Mouse (Mus musculus) granulocyte monocyte progenitor cell, adult 5-6 weeks (primary cell): ENCODE results near the gene Rpl3. TPM values are rescaled to one million over a fixed set of nuclear protein-coding genes. Genes with fewer than 3 reads are reported as not detected.
A peak's percentile ranks its signal among the peaks of the same experiment; 100 is the strongest.

Source experiments
- ATAC-seq: replicated peaks from 2 replicates; pipeline ENCODE4 v1.8.0; 2016; ENCODE audit warnings: mild to moderate bottlenecking, moderate TSS enrichment, inconsistent platforms; ENCODE audit not compliant: poor library complexity, severe bottlenecking
- total RNA-seq, 2 experiments: library from RNA; stranded (forward) in 1 of 2; stranded (reverse) in 1 of 2; fragments of 200-712, 200-1000 nt in 1 of 2; fragments of >200 nt in 1 of 2; fragmentation: Nextera tagmentation in 1 of 2; gene quantifications; 2 replicates each; pipeline ENCODE4 v1.2.3; 2014 to 2017

The Rpl3 gene
- total RNA-seq, 2 experiments from 2014 or later: 2,307 to 3,100 TPM

DNA sequence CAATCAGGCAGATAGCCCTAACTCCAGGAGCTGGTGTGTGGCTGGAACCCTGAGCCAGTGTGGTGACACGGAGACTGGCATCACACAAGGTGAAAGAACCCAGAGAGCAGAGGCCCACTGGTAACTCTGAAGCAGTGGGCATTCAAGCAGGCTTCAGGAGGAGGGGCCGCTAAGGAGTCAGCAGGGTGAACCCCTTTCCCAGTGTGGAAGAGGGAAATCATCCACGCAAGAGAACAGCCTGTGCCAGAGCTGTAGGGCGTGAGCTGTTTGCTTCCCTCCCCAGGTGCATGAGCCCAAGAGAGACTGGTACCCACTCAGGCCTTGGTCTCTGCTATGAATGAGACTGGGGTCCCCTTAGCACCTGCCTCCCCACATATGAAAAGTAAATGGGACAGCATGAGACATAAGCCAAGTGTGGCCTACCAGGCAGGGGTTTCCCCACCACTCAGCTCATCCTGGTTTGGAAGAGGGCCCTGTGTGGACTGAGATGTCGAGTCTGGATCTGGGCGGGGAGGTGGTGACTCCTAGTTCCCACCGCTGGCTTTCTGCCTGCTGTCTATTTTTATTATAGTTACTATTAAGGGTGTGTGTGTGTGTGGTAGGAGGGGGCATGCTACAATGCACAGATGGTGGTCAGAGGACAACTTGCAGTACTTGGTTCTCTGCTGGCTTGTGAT lies 19.0 kb downstream of the Rpl3 start:
- no peak for ATAC-seq

DNA sequence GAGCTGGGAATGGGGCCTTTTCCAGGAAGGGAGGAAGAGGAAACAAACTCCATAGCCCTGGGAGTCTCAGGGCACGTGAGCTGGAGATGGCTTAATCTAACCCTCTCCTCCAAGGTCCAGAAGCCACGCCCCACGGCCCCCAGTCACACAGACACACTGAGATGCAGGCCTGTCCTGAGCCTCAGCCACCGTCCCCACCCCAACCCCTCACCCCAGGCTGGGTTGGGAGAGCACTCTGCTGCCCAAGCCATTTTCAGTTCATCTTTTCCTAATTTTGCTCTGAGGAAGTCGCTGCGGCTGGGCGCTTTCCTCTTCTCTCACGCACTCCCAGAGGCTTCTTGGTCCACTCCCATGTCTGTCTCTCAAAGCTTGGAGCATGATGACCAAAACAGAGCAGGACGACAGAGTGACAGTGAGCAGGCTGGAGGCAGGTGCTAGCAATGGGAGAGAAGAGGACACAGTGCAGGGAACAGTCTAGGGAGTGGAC lies 19.7 kb downstream of the Rpl3 start:
- peak; percentile 60 for ATAC-seq

DNA sequence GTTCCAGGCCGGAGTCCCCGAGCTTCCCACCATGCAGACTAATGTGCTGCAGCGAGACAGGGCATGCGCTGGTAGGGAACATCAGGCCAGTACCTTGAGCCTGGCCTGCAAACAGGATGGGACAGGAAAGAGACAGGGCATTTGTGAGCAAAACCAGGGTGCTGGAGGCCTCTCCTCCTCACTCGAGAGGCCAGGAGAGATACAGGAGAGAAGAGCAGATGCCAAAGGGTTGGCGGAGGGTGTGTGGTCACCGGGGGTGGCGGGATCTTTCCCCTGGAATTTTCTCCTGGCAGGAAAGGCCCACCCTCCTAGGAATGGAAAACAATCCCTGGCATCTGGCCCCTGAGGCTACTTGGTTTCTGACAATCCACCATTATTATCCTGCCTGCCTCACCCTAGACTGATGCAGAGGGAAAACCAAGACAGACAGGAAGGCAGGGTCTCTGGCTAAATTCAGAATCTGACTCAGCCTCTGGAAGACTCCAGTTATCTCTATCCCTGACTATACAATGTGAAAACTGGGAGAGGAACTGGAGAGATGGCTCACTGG lies 21.5 kb downstream of the Rpl3 start:
- ATAC-seq: no peak

DNA sequence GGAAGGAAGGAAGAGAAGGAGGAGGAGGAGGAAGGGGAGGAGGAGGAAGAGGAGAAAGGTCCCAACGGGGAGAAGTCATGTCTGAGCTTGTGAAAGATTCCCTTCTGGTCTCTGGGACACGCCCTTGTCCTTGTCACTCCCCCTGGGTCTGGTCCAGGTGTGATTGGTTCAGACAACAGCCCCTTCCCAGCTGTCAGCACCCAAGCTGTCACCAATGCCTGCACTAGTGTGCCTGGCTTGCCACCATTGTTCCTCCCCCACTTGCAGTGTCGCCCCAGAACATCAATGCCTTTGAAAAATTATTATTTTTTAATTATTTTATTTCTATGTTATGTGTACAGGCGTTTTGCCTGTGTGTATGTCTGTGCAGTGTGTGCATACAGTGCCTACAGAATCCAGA lies 22.5 kb downstream of the Rpl3 start:
- ATAC-seq: no peak

DNA sequence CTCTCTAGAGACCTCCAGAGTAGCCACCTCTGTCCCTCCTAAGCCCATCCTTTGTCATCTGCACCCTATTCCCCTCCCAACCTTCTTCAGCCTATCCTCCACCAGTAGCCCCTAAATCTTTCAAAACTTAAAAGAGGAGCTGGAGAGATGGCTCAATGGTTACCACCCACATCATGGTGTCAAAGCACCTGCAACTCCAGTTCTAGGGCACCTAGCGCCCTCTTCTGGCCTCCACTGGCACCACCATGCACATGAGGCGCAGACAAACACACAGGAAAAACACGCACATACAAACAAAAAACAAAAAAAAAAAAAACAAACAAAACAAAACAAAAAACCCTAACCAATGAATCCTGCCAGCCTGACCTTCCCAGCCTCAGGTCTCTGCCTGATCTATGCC lies 25.1 kb downstream of the Rpl3 start:
- no peak for ATAC-seq

DNA sequence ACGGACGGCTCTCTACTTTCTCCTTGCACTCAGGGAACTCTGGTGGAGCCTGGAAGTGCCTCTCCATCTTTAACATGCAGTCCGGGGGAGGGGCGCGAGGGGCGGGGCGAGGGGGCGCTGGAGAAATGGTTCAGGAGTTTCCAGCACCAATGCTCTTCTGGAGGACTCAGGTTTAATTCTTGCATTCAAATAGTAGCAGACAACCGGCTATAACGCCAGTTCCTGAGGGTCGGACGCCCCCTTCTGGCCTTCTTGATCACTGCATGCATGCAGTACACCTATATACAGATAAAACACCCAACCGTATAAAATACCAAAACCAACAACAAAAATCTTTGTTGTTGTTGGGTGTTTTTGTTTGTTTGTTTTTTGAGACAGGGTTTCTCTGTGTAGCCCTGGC lies 26.3 kb downstream of the Rpl3 start:
- ATAC-seq: no peak

DNA sequence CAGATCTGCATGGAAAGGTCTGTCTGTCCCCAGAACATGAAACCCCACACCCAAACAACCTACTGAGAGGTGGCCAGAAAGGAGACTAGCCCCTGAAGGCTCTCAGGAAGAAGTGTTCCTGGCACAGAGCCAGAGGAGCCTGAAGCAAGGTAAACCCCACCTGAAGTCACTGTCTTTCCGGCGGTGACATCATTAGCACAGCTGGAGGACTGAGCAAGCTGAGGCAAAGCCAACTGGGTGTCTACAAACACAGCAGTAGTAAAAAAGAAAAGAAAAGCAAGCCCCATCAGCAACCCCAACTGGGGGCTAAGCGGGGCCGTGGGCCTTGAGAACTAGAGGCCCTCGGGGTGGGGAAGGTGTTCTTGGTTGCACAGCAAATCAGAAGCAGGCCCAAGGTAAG lies 26.7 kb downstream of the Rpl3 start:
- no peak for ATAC-seq

DNA sequence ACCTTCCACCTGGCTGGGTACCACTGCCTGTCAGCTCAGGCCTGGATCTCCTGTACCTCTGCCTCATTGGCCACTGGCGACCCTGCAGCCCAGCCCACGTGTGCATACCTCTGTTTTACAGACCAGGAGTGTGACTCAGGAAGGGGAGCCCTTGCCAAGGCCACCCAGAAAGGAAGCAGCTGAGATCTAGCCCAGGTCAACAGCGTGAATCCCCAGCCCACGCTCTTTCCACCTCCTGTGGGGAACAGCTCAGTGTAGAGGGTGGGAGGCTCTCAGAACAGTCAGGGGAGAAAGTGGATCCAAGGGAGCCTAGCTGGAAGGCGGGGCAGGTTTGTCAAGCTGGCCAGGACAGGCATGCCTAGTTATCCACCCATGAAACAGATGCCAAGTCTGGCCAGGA lies 28.8 kb downstream of the Rpl3 start:
- ATAC-seq: no peak

DNA sequence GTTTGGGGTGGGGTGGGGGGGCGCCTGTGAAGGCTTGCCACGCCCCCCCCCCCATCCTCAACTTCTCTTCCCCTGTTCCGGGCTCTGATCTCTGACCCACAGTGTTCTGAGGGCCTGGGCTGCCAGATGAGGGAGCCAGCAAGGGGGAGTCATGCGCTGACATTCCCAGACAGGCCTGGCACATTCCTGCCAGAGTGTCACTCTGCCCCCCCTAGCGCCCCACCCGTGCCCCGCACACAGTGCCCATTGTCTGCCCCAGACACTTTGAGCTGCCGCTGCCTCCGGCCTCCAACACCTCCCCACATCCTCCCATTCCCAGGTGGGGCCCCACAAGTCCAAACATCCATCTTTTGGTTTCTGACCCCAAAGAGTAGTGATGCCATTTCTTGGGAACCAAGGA lies 29.3 kb downstream of the Rpl3 start:
- ATAC-seq: no peak

DNA sequence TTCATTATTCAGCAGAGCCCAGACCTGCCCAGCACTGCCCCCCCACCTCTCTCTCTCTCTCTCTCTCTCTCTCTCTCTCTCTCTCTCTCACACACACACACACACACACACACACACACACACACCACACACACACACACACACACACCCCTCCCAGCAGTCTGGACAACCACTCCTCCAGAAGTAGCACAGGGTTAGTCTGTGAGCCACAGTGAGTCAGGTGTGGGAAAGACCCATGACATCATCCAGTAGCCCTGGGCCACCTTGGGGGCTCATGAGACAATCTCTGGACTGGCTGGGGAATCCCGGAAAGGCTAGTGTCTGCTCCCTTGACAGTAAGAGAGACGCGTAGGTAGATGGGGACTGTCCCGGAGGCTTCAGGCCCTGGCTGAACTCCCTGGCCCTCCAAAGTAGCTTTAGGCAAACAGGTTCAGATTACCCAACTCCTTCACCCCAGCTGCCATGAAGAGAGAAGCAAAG lies 30.6 kb downstream of the Rpl3 start:
- no peak for ATAC-seq

DNA sequence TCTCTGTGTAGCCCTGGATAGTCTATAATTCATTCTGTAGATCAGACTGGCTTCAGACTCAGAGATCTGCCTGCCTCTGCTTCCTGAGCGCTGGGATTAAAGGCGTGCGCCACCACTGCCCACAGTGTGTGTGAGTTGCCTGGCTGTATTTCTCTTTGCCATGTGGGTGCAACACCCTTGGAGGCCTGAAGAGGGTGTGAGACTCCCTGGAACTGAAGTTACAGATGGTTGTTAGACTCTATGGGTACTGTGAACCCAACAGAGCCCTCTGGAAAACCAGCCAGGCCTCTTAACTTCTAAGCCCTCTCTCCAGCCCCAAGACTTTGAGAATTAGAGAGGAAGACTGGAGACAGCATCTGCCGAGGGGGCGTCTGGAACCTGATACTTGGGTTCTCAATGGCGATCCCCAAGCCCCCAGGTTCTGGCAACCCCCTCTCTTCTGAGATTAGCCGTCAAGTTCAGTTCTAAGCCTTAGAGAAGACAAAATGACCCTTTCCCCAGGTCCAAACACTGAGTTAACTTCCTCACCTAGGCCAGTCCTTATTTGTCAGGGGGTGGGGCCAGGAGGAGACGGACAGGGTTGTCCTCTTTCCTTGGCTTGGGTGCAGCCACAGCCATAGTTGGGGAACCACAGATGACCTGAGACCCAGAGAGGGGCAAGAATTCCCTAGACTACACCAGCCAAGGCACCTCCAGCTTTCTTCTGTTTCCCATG lies 31.2 kb downstream of the Rpl3 start:
- no peak for ATAC-seq

DNA sequence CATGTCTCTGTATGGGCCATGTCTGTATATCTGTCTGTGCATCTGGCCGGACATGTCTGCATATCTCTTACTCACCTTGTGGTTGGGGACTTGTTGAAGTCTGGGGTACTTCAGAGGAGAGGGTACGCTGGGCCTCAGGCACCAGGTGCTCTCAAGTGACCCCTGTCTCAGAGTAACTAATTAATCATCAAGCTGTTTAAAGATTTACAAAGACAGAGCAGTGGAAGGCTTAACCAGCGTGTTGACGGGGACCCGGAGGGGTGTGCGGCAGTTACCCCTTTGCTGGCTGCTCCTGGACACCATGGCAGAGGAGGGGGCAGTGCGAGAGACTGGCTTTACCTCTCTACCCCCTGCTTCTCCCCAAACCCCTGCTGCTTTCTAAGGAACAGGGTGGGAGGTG lies 32.1 kb downstream of the Rpl3 start:
- ATAC-seq: no peak

DNA sequence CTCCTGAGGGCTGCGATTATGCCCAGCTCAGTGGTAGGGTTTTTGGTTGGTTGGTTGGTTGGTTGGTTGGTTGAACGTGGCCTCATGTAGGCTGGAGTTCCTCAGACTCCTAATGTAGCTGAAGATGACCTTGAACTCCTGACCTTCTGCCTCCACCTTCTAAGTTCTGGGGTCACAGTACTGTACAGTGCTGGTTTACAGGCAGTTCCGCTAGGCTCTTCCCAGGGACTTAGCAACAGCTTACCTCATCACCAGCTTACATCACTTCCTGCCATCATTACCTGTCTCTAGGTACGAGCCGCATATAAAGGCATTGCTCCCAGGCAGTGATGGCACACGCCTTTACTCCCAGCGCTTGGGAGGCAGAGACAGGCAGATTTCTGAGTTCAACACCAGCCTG lies 33.5 kb downstream of the Rpl3 start:
- ATAC-seq: no peak

DNA sequence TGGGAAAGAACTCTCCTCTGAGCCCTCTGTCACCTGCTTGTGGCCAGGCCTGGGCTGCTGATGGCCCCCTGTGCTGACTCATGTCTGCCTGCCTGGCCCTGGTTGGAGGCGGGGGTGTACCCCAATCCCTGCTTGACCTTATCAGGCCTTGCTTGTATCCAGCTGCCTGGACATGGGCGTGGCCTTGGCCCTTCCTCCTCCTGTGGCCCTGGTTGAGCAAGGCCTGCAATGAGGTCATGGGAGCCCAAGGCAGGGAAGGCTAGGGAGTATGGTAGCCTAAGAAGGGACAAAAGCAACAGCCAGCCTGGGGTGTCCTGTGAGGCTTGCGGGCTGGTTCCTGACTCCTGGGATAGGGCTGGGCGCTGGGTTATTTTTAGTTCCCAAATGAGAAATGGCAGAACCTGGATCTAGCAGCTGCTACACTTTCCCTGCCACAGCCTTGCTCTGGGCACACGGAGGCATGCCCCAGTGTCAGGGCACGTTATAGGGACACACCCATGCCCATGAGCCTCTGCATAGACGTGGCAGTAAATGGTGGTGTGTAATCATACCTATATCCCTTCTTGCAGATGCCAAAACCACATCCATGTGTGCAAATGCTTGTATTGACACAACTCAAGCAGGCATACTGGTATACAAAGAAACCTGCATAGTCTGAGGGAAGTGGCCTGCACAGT lies 37.5 kb downstream of the Rpl3 start:
- ATAC-seq: peak; percentile 37; the same call in 1 of the 2 replicates

DNA sequence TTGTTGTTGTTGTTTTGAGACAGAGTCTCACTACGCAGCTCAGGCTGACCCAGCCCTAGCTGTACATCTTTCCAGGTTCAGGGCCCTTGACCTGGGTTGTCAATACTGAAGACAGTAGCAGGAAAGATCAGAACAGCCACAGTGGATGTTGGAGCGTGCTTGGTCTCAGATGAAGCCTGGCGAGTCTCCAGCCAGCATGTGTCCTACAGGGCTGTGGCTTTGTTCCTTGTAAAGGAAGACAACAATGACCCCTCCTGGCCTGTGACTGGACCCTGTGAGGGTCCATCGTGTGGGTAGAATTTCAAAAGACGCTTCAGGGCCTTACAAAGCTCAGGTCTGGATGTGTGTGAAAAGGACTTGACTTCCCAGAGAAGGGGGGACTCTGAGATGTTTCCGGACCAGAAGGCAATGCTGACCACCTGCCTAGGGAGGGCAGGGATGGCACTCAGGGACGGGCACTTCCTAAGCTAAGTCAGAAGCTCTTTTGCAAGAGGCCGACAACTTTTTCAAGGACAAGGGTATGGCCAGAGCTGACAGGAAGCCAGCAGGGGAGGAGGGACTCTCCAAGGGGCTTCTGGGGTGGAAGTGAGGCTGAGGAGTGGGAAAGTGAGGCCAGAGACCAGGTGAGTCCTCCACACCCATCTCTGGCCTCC lies 38.2 kb downstream of the Rpl3 start:
- no peak for ATAC-seq

DNA sequence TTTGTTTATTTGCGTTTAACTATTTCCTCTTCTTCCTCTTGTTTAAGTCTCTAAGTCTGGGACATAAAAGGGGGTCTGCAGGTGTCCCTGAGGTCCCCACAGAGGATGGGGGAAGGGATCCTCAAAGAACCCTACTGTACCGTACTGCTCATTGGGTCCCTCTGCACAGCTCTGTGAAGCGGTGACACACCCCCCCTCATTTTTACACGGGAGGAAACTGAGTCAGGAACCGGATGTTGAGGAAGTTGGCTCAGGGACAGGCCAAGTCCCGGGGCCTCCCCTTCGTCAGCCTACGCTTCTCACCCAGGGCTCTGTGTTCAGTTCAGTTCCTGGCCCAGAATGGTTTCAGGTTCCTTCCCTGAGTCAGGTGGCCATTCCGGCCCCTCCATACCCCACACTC lies 39.9 kb downstream of the Rpl3 start:
- no peak for ATAC-seq

DNA sequence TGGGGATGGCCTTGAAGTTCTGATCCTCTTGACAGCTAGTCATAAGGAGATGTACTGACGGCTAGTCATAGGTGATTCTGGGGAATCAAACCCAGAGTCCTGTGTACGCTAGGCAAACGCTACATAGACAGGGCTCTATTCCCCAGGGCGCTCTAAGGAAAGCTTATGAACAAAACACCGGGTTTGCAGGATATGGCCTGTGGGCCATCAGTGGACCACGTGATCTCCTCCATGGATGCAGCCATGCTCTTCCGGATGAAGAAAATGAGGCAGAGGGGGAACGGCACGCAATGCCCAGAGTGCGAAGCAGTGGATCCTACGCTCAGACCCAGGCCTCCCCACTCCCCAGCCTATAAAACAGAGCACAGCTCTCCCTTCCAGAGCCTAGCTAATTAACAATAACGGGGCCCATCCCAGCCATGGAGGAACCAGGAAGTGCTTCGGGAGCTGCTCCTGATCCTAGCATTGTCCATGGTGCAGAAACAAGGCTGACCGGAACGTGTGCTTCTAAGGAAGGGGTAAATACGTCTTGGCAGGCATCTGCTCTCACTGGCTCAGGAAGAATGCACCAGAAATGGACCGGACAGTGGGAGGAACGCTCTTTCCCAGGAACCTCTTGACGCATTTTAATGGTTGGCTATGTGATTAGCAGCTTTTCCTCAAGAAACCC lies 40.4 kb downstream of the Rpl3 start:
- ATAC-seq: no peak

DNA sequence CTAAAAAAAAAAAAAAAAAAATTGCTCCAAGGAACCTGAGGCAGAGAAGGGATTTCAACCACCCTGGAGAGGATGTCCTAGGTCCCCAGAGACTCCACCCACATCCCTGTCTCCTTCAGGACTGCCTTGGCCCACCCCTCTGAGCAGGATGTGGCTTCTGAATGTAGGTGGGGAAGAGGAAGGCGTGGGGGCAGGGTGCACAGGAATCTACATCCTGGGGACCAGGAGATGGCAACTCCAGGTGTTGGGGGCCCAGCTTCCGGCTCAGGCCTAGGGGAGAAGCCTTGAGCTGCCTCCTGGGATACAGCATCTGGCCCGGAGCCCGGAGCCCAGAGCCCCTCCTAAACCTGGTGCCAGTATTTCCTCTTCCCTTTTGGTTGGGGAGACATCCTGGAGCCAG lies 41.6 kb downstream of the Rpl3 start:
- no peak for ATAC-seq

DNA sequence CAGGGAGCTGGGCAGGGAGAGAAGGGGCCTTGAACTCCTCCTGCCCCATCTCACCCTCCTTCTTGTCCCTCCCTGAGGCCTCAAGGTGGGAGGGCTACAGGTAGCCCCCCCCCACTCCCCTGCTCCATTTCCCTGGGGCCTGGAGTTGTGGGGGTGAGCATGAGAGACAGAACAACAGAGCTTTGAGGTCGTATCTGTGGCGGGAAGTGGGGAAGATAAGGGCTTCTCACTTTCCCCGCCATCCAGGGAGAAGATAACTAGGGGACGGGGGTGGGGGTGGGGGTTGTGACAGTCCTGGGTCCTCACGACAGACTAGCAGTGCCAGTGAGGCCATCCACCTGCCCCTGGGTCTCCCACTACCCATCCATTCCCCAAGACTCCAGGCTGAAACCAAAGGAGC lies 43.7 kb downstream of the Rpl3 start:
- no peak for ATAC-seq

DNA sequence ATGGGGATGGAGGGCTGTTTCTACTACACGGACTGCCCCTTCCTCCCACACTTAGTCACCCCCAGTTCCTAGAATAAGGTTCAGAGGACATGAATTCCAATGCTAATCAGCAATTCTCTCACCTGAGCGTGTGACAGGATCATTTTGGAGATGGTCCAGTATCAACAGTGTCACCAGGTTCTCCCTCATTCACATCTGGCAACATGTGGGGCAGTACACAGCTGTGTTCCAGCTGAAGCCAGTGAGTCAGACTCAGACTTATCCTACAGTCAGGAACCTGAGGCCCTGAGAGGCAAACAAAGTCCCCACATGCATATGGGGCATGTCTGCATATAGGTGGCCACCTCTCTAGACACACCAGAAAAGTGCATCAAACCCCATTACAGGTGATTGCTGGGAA lies 44.4 kb downstream of the Rpl3 start:
- ATAC-seq: no peak
